8 mouse cellular contexts compared by ENCODE assay signal in genomic region chr13:109822413-109823298, GRCm38 (mm10).
DNase-seq lines count a peak whose midpoint lies in the region; ATAC-seq lines count a peak whose summit lies in the region.

No protein-coding gene starts in this region.

- DNase-seq in adrenal gland, adult (ENCODE audit: inconsistent age in 2 of 2, low spot score in 1 of 2): peak; percentile 93 to 97
- DNase-seq in embryo, embryonic 10 days (ENCODE audit: low spot score): peak; percentile 98
- peak; percentile 85 for DNase-seq in gastrocnemius, postnatal 10 days
- peak; percentile 99 for DNase-seq in induced T-regulatory cell, adult 2 months (ENCODE audit: low read depth)
- peak; percentile 92 to 93 for DNase-seq in left cerebral cortex, adult 8-10 months (ENCODE audit: low spot score in 2 of 2)
- peak; percentile 96 for DNase-seq in right cerebral cortex, adult 18-20 months
- peak; percentile 70 for DNase-seq in urinary bladder, adult 2 months (ENCODE audit: low spot score)

- peak; percentile 90 for ATAC-seq in megakaryocyte, adult 5-6 weeks (ENCODE audit: poor library complexity, severe bottlenecking)

Comparison
In these comparisons a context has a peak if more than half of its experiments do, and no peak if none do; other contexts are left out.
1. Peak in every context shown above with its lines: DNase-seq and ATAC-seq.